Mouse (Mus musculus): ENCODE measurements around the gene Minpp1. TPM values are rescaled to one million over a fixed set of nuclear protein-coding genes. Genes with fewer than 3 reads are reported as not detected.

The Minpp1 gene
- polyA plus RNA-seq, 1 experiment: 19.3 TPM

DNA sequence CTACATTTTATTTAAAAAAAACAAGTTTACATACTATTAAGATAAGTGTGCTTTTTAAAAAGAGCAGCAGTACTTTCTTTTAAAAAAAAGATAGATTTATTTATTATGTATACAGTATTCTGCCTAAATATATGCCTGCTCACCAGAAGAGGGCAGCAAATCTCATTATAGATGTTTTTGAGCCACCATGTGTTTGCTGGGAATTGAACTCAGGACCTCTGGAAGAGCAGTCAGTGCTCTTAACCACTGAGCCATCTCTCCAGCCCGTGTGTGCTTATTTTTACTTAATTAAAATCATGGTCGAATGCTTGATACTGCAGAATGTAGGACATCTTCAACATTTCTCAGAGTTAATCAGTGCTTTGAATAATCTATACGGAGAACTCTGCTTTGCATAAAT is 35.9 kb downstream of the Minpp1 start:
- peaks cover 30% of the 10 kb centered on the region for H3K36me3 ChIP-seq (ENCODE audit: control insufficient read depth)
- no peaks in the 10 kb centered on the region for H3K9me3 ChIP-seq (ENCODE audit: control insufficient read depth, low read length)
- peaks cover 25% of the 10 kb centered on the region for H3K4me1 ChIP-seq (ENCODE audit: control insufficient read depth)
- TF ChIP-seq GATA1 (IDR thresholded peaks at IDR 0.05; ENCODE audit: low read length) (no peak), TAL1 (IDR thresholded peaks at IDR 0.05; ENCODE audit: low read length) (no peak)
- no peak overlapping the region for H3K4me3 ChIP-seq (replicated peaks)
- no peaks in the 10 kb centered on the region for H3K27me3 ChIP-seq (ENCODE audit: control insufficient read depth)

GRCm38 (mm10) chr19:32522247-32522646 is 36.7 kb downstream of the Minpp1 start:
- Histone ChIP-seq H3K36me3 (ENCODE audit: control insufficient read depth) (peaks cover 22% of the 10 kb centered on the region), H3K27me3 (ENCODE audit: control insufficient read depth) (no peaks in the 10 kb centered on the region), H3K4me3 (replicated peaks) (no peak overlapping the region), H3K4me1 (ENCODE audit: control insufficient read depth) (peaks cover 25% of the 10 kb centered on the region), H3K9me3 (ENCODE audit: control insufficient read depth, low read length) (no peaks in the 10 kb centered on the region)
- TF ChIP-seq TAL1 (IDR thresholded peaks at IDR 0.05; ENCODE audit: low read length): no peak
- no peak for TF ChIP-seq GATA1 (IDR thresholded peaks at IDR 0.05; ENCODE audit: low read length)

DNA sequence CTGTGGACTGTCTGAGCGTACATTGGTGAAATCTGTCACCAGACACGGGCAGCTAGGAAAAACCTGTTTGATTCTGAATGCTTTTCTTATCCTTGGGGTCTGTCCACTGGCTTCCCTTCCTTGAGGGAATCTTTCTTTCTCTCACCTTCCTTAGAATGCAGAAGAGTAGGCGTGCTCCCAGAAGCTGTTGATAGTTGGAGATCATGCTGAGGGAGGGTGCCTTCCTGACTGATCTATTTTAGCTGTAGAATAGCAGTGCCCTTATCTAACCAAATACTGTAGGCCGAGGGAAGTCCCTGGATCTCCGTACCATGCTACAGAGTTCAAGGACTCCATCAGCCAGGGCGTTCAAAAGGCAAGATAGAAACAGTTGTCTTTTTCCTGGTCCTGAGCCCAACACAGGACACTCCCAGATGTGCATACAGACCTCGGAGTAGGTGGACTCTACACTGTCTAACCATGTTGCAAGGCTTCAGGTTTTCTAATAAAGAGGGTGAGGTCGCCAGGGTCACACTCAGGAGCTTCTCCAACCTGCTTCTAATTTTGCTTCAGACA is 37.3 kb downstream of the Minpp1 start:
- Histone ChIP-seq H3K36me3 (ENCODE audit: control insufficient read depth) (peaks cover 16% of the 10 kb centered on the region), H3K4me3 (replicated peaks) (no peak overlapping the region), H3K27me3 (ENCODE audit: control insufficient read depth) (no peaks in the 10 kb centered on the region), H3K9me3 (ENCODE audit: control insufficient read depth, low read length) (no peaks in the 10 kb centered on the region), H3K4me1 (ENCODE audit: control insufficient read depth) (peaks cover 23% of the 10 kb centered on the region)
- TF ChIP-seq GATA1 (IDR thresholded peaks at IDR 0.05; ENCODE audit: low read length) (no peak), TAL1 (IDR thresholded peaks at IDR 0.05; ENCODE audit: low read length) (no peak)

GRCm38 (mm10) chr19:32523769-32524515 is 38.4 kb downstream of the Minpp1 start:
- H3K9me3 ChIP-seq (ENCODE audit: control insufficient read depth, low read length): no peaks in the 10 kb centered on the region
- H3K36me3 ChIP-seq (ENCODE audit: control insufficient read depth): peaks cover 8% of the 10 kb centered on the region
- no peak overlapping the region for H3K4me3 ChIP-seq (replicated peaks)
- no peaks in the 10 kb centered on the region for H3K27me3 ChIP-seq (ENCODE audit: control insufficient read depth)
- peaks cover 23% of the 10 kb centered on the region for H3K4me1 ChIP-seq (ENCODE audit: control insufficient read depth)
- TF ChIP-seq GATA1 (IDR thresholded peaks at IDR 0.05; ENCODE audit: low read length) (no peak), TAL1 (IDR thresholded peaks at IDR 0.05; ENCODE audit: low read length) (no peak)

DNA sequence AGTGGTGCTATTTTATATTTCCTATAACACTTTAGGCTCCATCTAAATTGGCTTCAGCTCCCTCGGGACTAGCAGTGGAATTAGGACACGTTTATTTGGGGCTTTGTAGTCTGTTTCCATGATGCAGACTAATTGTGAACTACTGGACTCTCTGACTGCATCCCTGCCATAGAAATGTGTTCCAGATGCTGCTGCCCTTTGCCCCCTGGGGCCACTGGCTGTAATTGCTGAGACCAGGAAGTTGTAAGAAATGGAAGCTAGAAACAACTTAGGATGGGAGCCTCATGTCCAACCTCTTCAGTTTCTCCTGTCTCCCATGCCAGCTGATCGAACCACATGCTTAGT is 38.9 kb downstream of the Minpp1 start:
- Histone ChIP-seq H3K4me3 (replicated peaks) (no peak overlapping the region), H3K36me3 (ENCODE audit: control insufficient read depth) (peaks cover 3% of the 10 kb centered on the region), H3K4me1 (ENCODE audit: control insufficient read depth) (peaks cover 23% of the 10 kb centered on the region), H3K9me3 (ENCODE audit: control insufficient read depth, low read length) (no peaks in the 10 kb centered on the region), H3K27me3 (ENCODE audit: control insufficient read depth) (no peaks in the 10 kb centered on the region)
- TF ChIP-seq TAL1 (IDR thresholded peaks at IDR 0.05; ENCODE audit: low read length) (no peak), GATA1 (IDR thresholded peaks at IDR 0.05; ENCODE audit: low read length) (no peak)

DNA sequence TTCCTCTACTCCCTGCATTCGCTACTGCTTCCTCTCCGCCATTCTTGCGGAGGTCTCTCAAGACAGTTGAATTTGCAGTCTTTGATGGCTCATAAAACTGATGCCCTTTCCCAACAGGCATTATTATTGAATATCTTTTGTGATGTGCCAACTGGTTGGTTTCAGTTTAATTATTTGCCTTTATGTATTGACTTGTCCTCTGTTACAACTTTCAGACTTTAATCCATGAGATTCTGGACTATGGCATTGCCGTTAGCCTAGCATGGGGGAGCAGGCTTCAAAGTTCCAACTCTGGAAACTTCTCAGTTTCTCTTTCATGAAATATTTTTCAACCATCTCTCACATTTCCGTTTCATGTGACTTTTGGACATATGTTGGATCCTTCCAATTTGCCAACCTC is 41.6 kb downstream of the Minpp1 start:
- H3K4me1 ChIP-seq (ENCODE audit: control insufficient read depth): peaks cover 23% of the 10 kb centered on the region
- H3K9me3 ChIP-seq (ENCODE audit: control insufficient read depth, low read length): no peaks in the 10 kb centered on the region
- TF ChIP-seq GATA1 (IDR thresholded peaks at IDR 0.05; ENCODE audit: low read length) (no peak), TAL1 (IDR thresholded peaks at IDR 0.05; ENCODE audit: low read length) (no peak)
- no peaks in the 10 kb centered on the region for H3K36me3 ChIP-seq (ENCODE audit: control insufficient read depth)
- no peak overlapping the region for H3K4me3 ChIP-seq (replicated peaks)
- H3K27me3 ChIP-seq (ENCODE audit: control insufficient read depth): no peaks in the 10 kb centered on the region

DNA sequence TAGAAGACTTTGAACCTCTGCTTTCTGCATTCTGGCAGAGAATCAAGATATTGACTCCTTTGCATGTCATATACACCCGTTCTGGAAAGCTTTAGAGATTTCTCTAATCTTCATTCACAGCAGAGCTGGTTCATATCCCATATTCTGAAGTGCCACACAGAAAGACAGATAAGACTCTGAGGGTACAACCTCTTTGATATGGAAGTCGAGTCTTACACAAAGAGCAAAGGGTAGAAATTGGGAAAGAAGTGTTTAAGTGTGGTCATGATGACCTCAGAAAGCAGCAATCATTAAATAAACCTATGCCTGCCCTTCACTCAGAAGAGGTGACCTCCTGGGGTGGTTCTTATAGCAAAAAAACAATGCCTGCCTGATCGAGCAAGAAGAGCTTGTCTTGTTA is 43.2 kb downstream of the Minpp1 start:
- H3K4me3 ChIP-seq (replicated peaks): no peak overlapping the region
- TF ChIP-seq TAL1 (IDR thresholded peaks at IDR 0.05; ENCODE audit: low read length): no peak
- TF ChIP-seq GATA1 (IDR thresholded peaks at IDR 0.05; ENCODE audit: low read length): no peak
- no peaks in the 10 kb centered on the region for H3K9me3 ChIP-seq (ENCODE audit: control insufficient read depth, low read length)
- no peaks in the 10 kb centered on the region for H3K27me3 ChIP-seq (ENCODE audit: control insufficient read depth)
- no peaks in the 10 kb centered on the region for H3K36me3 ChIP-seq (ENCODE audit: control insufficient read depth)
- H3K4me1 ChIP-seq (ENCODE audit: control insufficient read depth): peaks cover 9% of the 10 kb centered on the region

DNA sequence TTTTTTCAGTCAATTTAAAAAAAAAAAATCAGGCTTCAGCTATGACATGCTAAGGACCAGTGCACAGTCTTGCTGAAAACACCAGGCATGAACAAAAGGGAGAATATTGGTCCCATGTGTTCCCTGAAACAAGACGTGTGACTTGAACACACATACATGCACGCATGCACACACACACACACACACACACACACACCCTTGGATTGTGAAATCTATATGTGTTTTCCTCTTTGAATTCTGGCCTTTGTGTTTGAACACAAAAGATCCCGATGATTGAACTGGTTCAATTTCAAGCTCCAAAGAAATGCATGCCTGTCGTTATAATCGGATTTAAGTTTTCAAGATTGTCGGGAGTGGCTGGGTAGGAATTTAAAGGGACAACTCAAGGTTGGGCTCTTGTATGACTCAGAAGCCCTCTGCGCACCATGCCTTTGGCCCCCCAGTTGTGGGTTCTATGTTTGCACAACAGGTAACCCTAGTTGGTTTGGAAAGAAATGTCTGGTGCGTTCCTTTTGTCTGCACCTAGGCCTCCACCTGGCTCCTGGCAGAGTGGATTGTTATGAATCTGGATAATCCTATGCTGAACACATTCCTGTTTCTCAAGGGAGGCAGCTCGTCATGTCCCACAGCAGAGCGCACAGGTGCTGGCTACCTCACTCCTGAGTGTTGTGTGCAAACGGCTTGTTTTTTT is 43.8 kb downstream of the Minpp1 start:
- no peaks in the 10 kb centered on the region for H3K9me3 ChIP-seq (ENCODE audit: control insufficient read depth, low read length)
- TF ChIP-seq TAL1 (IDR thresholded peaks at IDR 0.05; ENCODE audit: low read length) (no peak), GATA1 (IDR thresholded peaks at IDR 0.05; ENCODE audit: low read length) (no peak)
- no peak overlapping the region for H3K4me3 ChIP-seq (replicated peaks)
- H3K4me1 ChIP-seq (ENCODE audit: control insufficient read depth): peaks cover 2% of the 10 kb centered on the region
- H3K36me3 ChIP-seq (ENCODE audit: control insufficient read depth): no peaks in the 10 kb centered on the region
- H3K27me3 ChIP-seq (ENCODE audit: control insufficient read depth): no peaks in the 10 kb centered on the region

GRCm38 (mm10) chr19:32530296-32530695 is 44.7 kb downstream of the Minpp1 start:
- H3K4me3 ChIP-seq (replicated peaks): no peak overlapping the region
- no peak for TF ChIP-seq GATA1 (IDR thresholded peaks at IDR 0.05; ENCODE audit: low read length)
- no peaks in the 10 kb centered on the region for H3K4me1 ChIP-seq (ENCODE audit: control insufficient read depth)
- no peaks in the 10 kb centered on the region for H3K9me3 ChIP-seq (ENCODE audit: control insufficient read depth, low read length)
- H3K27me3 ChIP-seq (ENCODE audit: control insufficient read depth): no peaks in the 10 kb centered on the region
- no peaks in the 10 kb centered on the region for H3K36me3 ChIP-seq (ENCODE audit: control insufficient read depth)

Data from erythroblast, embryonic 14.5 days (primary cell).